Mouse (Mus musculus): Measurements from ENCODE around the gene Slamf1.

- TF ChIP-seq CTCF (IDR thresholded peaks at IDR 0.05; ENCODE audit: insufficient read depth, low read length) (no peak), POLR2A (IDR thresholded peaks at IDR 0.05; ENCODE audit: borderline replicate concordance, extremely low read depth, low read depth, low read length) (no peak)
Observed at GRCm38 (mm10) chr1:171816991-171817390, 50.1 kb downstream of the Slamf1 start.
